Mouse (Mus musculus) lung, adult 2 months (tissue): ENCODE results near the gene Dmrtc1a.

Experiments
- CTCF ChIP-seq: fragments of 200-500 bp; IDR thresholded peaks from 2 replicates; pipeline ENCODE4 v1.5.1; 2011; ENCODE audit warnings: mild to moderate bottlenecking, low read length, control low read depth; ENCODE audit not compliant: insufficient read depth
- POLR2A ChIP-seq: fragments of 200-500 bp; IDR thresholded peaks from 2 replicates; pipeline ENCODE4 v1.6.1; 2011; ENCODE audit warnings: low read depth, mild to moderate bottlenecking, control low read depth, low read length, borderline replicate concordance; ENCODE audit errors: extremely low read depth

DNA sequence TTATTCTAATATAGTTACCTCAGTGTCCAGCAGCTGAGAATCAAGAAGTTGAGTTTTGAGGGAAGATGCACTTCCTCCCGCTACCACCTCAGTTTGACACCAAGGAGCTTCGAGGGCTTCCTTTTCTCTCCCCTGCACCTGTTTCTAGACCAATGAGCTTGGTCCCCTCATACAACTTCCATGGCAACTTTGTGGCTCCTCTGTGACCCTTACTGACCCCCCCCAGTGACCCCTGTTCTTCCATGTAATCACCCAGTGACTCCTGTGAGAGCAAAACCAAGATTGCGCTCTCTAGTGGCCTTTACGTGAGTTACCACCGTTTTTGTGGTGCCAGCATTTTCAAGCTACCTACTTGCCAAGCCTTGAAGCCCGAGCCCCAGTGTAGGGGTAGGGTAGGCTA, 40.6 kb downstream of the Dmrtc1a start, which contains the start of gene 1700031F05Rik:
- TF ChIP-seq CTCF (no peak), POLR2A (no peak)
